Mouse (Mus musculus) thymus, adult 2 months (tissue): ENCODE data around the gene Bnip2.
A peak's percentile ranks its signal among the peaks of the same experiment; 100 is the strongest.

ENCODE experiments used
- CTCF ChIP-seq: fragments of 200-500 bp; IDR thresholded peaks from 2 replicates; pipeline ENCODE4 v1.5.1; 2012; ENCODE audit warnings: mild to moderate bottlenecking, control low read depth, low read length, moderate library complexity, borderline replicate concordance; ENCODE audit not compliant: control insufficient read depth, poor library complexity, insufficient read depth; ENCODE audit errors: extremely low read depth
- POLR2A ChIP-seq: fragments of 200-500 bp; IDR thresholded peaks from 2 replicates; pipeline ENCODE4 v1.6.1; 2012; ENCODE audit warnings: mild to moderate bottlenecking, low read length, control low read depth, moderate library complexity; ENCODE audit not compliant: control insufficient read depth, poor library complexity, insufficient read depth; ENCODE audit errors: extremely low read depth

- TF ChIP-seq POLR2A (peak; percentile 63; the same call in 1 of the 2 replicates), CTCF (peak; percentile 51; the same call in 1 of the 2 replicates)
Observed at GRCm38 (mm10) chr9:69989303-69990121, at the start of gene Bnip2.
